Mouse (Mus musculus) C3H10T1/2 (cell line): ENCODE measurements around the gene Lman2. TPM values are rescaled to one million over a fixed set of nuclear protein-coding genes. Genes with fewer than 3 reads are reported as not detected.

Source experiments
- polyA plus RNA-seq, 2 experiments: library from polyadenylated mRNA; unstranded; fragments of >200 nt; fragmentation: generic; extraction: Trizol; gene quantifications; one replicate each; pipeline ENCODE4 v1.2.1; 2012; ENCODE audit warnings: missing spikeins in 2 of 2

Gene Lman2
- 100 to 1,000 TPM in 1 of 2 experiments, 10 to 100 TPM in 1; 98.4 to 103 TPM for polyA plus RNA-seq

DNA sequence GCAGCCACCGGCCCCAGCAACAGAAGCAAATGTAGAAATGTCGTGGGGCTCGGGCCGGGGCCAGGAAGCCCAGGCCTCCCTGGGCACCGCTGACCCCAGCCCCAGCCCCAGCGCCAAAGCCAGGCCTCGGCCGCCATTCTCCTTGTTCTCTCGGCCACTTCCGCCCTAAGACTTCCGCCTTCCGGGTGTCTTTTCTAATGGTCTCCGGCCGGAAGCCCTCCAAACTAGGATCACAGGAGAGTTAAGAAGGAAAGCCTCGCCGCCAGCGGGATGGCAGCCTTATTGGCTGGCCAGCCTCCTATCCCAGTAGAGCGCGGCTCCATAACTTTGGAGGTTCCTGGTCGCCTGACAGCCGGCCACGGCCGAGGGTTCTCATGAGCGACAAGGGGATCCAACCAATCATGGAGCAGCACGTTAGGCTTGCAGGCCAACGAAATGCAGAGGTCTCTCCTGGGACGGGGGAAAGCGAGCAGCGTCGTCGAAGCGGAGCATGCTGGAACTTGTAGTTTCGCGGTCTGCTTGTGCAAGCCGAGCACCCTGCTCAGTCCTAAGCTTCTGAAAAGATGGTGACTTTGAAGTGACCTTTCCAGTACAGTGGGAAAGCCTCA, at the start of gene Lman2:
Gene Lman2, minus strand, starts transcription at position 331 of the 608 bp plus-strand sequence.

DNA sequence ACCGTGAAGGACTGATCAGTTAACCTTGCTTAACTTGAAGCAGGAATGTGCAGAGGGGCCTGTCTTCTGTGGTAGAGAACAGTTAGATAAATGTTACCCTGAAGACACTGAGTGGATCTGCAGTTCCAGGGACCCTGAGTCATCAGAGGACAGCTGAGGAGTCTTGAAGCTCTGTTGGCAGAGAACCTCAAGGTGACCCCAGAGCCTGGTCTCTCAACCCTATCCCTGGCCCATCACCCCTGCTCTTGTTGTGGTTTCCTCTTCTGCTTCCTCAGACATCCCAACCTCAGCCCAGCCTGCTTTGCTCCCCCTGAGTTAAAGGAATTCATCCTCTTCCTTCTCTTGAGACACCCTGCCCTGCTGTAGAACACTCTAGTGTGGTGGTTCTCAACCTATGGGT, 35.5 kb upstream of the Lman2 start, which contains the start of gene Slc34a1:
Gene Slc34a1, plus strand, starts transcription at position 100 of the 400 bp plus-strand sequence.

DNA sequence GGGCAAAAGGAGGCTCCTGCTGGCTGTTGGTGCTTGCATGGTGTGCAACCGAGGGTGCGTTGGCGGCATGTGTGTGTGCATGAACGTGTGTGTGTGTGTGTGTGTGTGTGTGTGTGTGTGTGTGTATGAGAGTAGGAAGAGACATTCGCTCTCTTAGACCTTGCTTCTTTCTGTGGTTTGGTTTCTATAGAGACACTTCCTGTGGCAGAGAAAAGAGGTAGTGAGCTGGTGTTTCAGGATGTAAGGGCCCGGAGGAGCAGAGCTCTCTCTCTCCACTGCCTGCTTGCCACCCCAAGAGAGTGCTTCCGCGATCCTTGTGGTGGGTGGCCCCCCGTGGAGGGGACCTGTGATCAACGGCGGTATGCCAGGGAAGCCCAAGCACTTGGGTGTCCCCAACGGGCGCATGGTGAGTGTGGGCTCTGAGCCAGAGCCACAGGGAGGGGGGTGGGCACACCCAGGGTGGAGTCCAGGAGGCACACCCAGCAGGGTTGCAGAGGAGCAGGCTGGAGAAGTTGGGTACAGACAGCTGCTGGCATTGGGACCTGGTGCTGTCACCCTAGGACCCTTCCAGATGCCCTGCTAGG, 7.0 kb upstream of the Lman2 start, which contains the start of gene Rgs14:
Gene Rgs14, plus strand, starts transcription at position 202 of the 584 bp plus-strand sequence.

DNA sequence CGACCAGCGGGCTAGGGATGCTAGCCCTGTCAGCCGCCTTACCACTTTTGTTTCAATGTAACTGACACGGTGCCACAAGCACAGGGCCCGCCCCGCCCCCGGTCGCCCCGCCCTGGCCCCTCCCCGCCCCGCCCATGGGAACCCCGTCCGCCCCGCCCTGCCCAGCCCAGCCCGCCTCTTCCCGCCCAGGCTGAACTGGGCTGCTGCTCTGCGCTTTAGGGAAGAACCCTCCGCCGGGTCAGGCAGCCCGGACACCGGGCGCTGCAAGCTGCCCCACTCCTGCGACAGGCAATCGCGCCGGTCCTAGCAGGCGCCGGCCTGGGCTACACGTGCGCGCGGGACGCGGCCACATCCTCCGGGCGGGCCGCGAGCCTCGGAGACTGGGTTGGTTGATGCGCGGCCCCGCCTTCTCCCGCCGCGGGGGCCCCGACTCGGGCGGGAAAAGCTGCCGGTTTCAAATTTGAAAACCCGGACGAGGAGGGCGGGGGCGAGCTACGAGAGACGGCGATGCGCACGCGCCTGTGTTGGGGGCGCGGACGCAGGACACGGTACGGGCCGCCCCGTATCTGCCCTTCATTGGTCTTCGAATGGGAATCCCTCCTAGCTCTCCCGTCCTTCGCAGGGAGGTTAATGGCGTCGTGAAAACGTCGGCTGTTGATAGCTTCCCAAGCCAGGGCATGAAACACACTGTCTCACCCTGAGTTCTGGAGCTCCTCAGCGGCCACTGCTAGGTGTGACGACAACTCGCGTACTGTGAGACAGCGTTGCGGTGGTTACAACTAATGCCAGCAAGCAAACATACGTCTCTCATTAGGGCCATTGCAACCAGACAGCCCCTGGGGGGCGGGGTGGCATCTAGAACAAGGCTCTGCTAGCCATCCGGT, 32.7 kb downstream of the Lman2 start, which contains the start of gene Mxd3:
Gene Mxd3, minus strand, starts transcription at position 141 of the 884 bp plus-strand sequence.

DNA sequence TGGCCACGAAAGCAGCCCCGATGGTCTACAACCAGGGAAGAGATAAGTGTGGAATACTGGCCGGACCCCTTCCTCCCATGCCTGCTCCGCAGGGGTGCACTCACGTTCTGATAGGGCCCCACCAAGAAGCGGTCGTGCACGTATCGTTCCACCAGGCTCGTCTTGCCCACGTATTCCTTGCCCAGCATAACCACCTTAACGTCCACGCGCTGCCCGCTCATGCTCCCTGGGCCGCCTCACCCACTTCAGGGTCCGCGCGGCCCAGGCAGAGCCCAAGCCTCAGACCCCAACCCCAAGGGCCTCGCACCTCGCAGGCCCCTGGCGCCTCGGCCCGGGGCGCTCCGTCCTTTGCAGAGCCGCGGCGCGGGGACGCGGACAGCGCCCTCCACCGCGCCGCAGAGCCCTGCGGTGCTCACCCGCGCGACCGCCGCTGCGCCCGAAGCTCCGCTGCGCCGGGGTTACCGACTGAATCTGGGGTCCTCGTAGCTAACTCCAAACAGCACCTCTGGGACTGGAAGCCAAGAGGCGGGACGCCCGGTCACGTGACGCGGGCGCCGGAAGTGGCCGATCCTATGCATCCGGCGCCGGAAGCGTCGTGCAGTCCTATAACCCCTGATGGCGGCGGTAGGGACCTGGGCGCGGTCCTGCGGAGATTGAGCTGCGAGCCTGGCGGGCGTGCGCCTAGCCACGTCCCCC, 41.0 kb downstream of the Lman2 start, which contains the start of gene Rab24:
Gene Rab24, minus strand, starts transcription at position 513 of the 696 bp plus-strand sequence.

DNA sequence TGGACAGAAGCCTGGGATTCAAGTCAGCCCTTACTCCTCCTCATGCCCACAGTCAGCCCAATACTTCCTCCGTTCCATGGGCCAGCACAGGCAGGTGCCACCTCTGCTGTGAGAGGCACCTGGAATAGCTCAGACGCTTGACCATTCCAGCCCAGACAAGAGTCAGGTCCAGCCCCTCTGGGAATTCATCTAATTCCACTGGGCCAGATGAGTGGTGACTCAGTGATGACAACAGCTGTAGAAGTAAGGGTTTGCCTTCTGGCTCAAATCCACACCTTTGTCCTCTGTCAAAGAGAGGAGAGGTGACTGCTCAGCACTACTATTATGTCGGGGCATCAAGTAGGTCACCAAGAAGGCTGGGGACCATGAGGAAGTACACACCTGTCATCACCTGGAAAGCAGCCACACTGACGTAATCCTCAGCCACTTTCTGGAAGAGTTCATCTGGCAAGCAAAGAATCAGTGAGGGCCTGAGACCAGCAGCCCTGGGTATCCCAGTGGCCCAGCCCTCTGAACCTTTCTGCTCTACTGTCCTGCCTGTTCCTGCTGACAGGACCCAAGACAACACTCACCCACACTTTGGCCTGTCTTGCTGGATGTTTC, 42.6 kb downstream of the Lman2 start, which contains the start of gene Prelid1:
Gene Prelid1, plus strand, starts transcription at position 570 of the 603 bp plus-strand sequence.

Other genes starting within 250 kb of the Lman2 start
- gene Gm17617, start 229.2 kb downstream of the Lman2 start, polyA plus RNA-seq: not detected
- gene Fgfr4, start 210.1 kb downstream of the Lman2 start, polyA plus RNA-seq: under 1 TPM in 1 of 2 experiments, not detected in 1; 0.11 TPM
- gene Nsd1, start 153.0 kb downstream of the Lman2 start, polyA plus RNA-seq: 10 to 100 TPM in 1 of 2 experiments, 1 to 10 TPM in 1; 1.4 to 10.3 TPM
- 100 to 1,000 TPM; 501 to 815 TPM for gene Prelid1, start 42.3 kb downstream of the Lman2 start, polyA plus RNA-seq
- gene Rab24, start 40.8 kb downstream of the Lman2 start, polyA plus RNA-seq: 10 to 100 TPM; 42.3 to 74.0 TPM
- gene Mxd3, start 33.0 kb downstream of the Lman2 start, polyA plus RNA-seq: 10 to 100 TPM; 56.2 to 85.5 TPM
- under 1 TPM in 1 of 2 experiments, not detected in 1; 0.07 TPM for gene Rgs14, start 6.9 kb upstream of the Lman2 start, polyA plus RNA-seq
- gene Slc34a1, start 35.4 kb upstream of the Lman2 start, polyA plus RNA-seq: not detected
- not detected for gene Pfn3, start 52.4 kb upstream of the Lman2 start, polyA plus RNA-seq
- gene F12, start 64.0 kb upstream of the Lman2 start, polyA plus RNA-seq: not detected
- 10 to 100 TPM; 43.0 to 50.7 TPM for gene Grk6, start 82.3 kb upstream of the Lman2 start, polyA plus RNA-seq
- gene Prr7, start 101.5 kb upstream of the Lman2 start, polyA plus RNA-seq: 1 to 10 TPM; 2.8 to 4.0 TPM
- 10 to 100 TPM in 1 of 2 experiments, 1 to 10 TPM in 1; 2.5 to 20.5 TPM for gene Dbn1, start 125.3 kb upstream of the Lman2 start, polyA plus RNA-seq
- 100 to 1,000 TPM in 1 of 2 experiments, 10 to 100 TPM in 1; 68.4 to 106 TPM for gene Pdlim7, start 150.9 kb upstream of the Lman2 start, polyA plus RNA-seq
- gene Dok3, start 166.5 kb upstream of the Lman2 start, polyA plus RNA-seq: 1 to 10 TPM in 1 of 2 experiments, under 1 TPM in 1; 0.34 to 1.7 TPM
- 10 to 100 TPM; 49.9 to 50.1 TPM for gene Ddx41, start 173.9 kb upstream of the Lman2 start, polyA plus RNA-seq
- gene Fam193b, start 208.3 kb upstream of the Lman2 start, polyA plus RNA-seq: 10 to 100 TPM in 1 of 2 experiments, 1 to 10 TPM in 1; 9.0 to 47.1 TPM
- gene Tmed9, start 210.9 kb upstream of the Lman2 start, polyA plus RNA-seq: 100 to 1,000 TPM; 105 to 221 TPM
- gene B4galt7, start 237.1 kb upstream of the Lman2 start, polyA plus RNA-seq: 10 to 100 TPM in 1 of 2 experiments, 1 to 10 TPM in 1; 4.8 to 13.1 TPM